Mouse (Mus musculus) embryo, embryonic 11.5 days (tissue): Measurements from ENCODE around the gene Fhit.

Experiments used
- DNase-seq: peaks from one replicate; pipeline ENCODE4 v3.0.0-alpha.2; 2012; ENCODE audit warnings: low read depth, low spot score

Fhit gene

GRCm38 (mm10) chr14:10364281-10364680, 797.6 kb downstream of the Fhit start:
- no peak for DNase-seq

DNA sequence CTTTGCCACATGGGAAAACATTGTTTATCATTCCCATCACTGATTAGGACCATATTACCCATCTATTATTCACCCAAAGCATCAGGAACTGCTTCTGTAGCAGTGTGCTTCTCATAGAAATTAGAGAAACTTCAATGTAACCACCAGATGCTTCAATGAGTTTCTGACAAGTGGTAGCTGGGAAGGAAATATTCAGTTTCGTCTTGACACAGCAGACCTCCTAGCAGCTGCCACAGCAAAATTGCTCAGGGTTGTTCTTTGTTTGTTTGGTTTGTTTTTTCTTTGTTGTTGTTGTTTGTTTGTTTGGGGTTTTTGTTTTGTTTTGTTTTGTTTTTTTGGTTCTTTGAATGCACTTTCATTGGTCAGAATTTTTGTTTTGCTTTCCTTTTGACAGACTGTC, 798.5 kb downstream of the Fhit start:
- DNase-seq = no peak

DNA sequence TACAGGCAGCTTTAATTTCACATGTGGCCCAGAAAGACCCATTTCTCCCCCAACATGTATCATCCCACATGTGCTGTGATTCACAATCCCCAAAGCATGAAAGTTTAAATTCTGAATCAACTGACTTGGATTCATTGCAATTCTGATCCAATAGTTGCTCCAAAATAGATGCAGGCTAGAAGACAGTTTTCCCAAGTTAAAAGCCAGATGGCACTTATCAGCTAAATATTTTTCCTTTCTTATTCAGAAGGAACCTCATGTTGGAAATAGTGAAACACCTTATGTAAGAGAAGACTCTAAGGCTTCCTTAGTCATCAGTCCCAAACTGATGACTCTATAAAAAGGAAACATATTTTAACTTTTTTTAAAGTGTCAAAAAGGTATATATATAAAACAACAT, 815.9 kb downstream of the Fhit start:
- DNase-seq = no peak

DNA sequence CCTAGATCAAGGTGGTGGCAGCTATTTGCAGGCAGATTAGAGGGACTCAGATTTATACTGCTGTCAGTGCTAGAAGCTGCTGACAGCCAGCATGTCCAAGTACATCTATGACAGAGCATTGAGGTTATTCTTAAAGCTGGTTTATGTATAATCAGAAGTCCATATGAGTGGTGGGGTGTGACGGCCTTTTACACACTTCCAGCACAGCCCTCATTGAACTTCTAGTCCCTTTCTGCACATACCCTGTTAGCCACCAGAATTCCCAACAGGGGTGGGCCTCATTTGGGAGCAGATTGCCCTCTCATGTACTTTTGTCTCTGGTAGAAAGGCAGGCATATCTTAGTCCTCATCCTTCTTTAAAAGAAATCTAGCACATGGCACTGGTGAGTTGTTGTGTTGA, 817.8 kb downstream of the Fhit start:
- DNase-seq = no peak

GRCm38 (mm10) chr14:10316764-10317163, 845.1 kb downstream of the Fhit start:
- no peak for DNase-seq

- no peak for DNase-seq
These were observed 849.6 kb downstream of the Fhit start for GRCm38 (mm10) chr14:10312190-10312589.

DNA sequence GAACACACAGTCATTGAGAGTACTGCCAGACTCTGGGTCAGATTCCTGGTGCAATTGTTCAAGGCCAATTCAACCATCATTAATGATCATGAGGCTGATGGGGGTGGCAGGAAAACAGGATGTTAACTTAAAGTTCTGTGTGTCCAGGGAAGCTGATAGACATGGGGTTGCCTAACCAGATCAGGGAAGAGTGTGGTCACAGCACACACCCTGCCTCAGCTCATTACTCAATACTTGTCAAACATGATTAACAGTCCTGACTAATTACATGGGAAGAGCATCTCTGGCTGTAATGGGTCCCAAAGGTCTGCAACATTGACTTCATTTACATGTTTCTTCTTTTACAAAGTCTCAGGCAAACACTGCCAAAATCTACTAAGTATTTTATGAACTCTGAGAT, 856.5 kb downstream of the Fhit start:
- no peak for DNase-seq

- no peak for DNase-seq
These were observed 860.3 kb downstream of the Fhit start for GRCm38 (mm10) chr14:10301497-10301896.

GRCm38 (mm10) chr14:10300914-10301313, 860.9 kb downstream of the Fhit start:
- DNase-seq = no peak

- no peak for DNase-seq
These were observed 862.8 kb downstream of the Fhit start for GRCm38 (mm10) chr14:10299030-10299429.

DNA sequence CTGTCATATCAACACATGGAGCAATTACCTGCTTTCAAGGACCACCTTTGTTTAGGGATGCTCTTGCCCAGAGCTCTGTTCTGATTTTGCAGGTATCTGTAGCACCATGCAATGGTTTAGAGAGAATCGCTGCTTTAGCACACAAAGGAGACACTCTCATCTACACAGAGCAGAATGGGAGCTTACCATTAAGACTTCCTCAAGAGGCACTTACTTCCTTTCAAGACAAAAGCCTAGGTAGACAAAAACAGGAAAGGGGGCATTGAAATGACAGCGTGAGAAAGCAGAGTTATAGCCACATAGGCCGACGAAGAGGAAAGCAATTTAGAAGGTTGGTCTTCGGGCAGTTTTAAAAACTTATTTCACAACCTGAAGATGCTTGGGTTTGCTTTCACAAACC, 872.8 kb downstream of the Fhit start:
- no peak for DNase-seq

- DNase-seq = no peak
These were observed 875.8 kb downstream of the Fhit start for GRCm38 (mm10) chr14:10286027-10286426.

DNA sequence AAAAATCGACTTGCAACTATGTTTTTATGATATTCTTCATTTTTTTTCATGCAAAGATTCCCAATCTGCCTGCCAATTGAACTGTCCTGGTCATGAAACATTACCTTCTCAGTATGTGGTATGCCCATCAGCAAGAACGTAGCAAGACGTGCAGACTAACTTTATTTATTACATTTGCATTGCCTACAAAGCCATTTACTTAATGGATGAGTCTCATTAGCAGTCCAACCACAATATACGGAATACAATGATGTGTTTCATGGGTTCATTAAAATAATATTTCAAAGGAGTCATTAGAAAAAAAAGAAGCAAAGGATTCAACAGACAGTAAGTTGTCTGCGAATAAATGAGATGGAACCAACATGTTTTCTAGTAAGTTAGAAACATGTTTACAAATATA, 933.1 kb downstream of the Fhit start:
- no peak for DNase-seq

DNA sequence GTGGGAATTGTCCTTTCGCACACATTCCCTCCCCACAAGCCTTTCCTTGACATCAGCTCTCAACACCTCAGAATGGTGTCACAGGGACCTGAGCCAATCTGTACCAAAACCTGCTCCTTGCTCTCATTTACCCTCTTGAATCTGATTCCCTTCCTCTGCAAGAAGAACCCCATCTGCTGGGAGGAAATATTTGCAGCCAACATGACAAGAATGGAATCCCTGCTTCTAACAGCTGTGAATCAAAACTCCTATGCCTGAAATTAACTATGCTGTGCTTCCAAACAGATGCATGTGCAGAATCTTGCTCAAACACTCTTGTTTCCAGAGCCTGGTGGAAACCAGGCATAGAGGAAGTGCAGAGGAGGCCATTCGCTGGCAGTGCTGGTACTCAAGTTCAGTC, 940.0 kb downstream of the Fhit start:
- DNase-seq = no peak

- DNase-seq = peak; percentile 14
These were observed 948.6 kb downstream of the Fhit start for GRCm38 (mm10) chr14:10213216-10213615.

GRCm38 (mm10) chr14:10211184-10211583, 950.7 kb downstream of the Fhit start:
- no peak for DNase-seq

GRCm38 (mm10) chr14:10209007-10209406, 952.8 kb downstream of the Fhit start:
- DNase-seq = no peak

- DNase-seq = no peak
These were observed 956.1 kb downstream of the Fhit start for GRCm38 (mm10) chr14:10205699-10206098.

DNA sequence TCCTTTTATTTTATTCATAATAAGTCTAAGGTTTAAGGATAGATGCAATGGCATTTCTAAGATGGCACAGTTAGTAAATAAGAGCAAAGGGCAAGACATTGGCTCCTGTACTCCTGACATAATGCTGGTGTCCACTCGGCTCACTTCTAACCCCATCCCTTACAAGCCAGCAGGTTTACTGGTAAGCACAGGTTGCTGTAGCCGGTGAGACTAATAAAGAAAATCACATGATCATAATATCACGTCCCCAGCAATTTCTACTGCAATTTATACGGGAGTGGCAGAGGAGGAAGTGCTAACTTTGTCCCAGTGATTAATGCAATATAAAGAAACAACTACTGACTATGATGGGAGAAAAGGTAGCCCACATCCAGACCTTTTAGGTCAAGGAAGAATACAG, 956.5 kb downstream of the Fhit start:
- no peak for DNase-seq

- DNase-seq = no peak
These were observed 967.7 kb downstream of the Fhit start for GRCm38 (mm10) chr14:10194130-10194529.

GRCm38 (mm10) chr14:10171761-10172160, 990.1 kb downstream of the Fhit start:
- no peak for DNase-seq

DNA sequence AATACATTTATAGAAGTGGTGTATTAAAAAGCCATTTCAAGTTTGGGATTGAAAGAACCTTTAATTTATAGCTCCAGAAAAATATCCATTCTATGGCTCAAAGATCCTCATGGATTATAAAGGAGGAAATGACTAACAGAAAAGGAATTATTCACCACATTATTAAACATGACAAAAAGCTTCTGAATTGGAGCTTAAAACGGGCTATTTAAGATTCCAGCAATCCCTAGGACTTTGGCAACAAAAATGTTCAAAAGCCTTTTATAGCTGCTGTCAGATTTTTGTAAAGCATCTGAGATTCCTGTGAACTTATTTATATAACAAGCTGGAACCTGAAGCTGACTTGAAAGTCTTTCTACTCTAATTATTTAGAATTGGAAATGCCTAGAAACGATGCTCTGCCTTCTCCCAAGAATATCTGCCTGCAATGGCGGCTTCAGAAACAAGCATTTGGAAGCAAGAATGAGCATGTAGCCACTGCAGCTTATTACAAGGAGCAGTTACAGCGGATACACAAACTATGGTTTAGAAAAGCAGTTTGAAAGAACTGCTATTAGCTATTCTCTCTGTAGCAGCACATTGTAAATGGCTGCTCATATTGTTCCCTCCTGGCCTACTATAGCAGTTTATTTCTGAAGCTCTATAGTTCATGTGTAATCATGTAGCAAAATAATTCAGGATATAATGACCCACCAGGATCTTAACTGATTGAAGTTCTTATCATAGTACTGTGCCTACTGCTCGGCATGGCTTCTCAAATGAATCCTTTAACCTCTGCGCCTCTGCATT, 995.0 kb downstream of the Fhit start:
- DNase-seq = no peak

GRCm38 (mm10) chr14:10149872-10150271, 1012.0 kb downstream of the Fhit start:
- DNase-seq = peak; percentile 14

DNA sequence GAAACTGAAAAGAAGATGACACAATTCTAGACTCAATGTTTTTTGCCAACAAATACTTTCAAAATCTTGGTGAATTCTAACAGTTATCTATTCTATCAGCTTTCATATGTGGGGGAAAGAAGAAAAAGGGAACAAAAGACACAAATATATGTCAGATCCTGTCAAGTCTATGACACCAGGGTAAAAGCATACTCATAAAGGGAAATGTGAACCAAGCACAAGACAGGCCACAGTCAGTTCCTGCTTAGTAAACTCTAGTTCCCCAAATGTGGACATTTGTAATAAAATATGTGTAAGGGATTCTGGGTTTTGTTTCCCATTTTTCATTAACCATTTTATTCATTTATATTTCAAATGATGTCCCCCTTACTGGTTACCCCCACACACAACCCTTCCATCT, 1022.5 kb downstream of the Fhit start:
- no peak for DNase-seq
